Mouse (Mus musculus) limb, embryonic 10.5 days (tissue): ENCODE measurements around the gene Megf6. TPM values are rescaled to one million over a fixed set of nuclear protein-coding genes. Genes with fewer than 3 reads are reported as not detected.

Source experiments
- DNase-seq: peaks from one replicate; pipeline ENCODE4 v3.0.0-alpha.2; 2017; ENCODE audit warnings: low spot score
- H3K27ac ChIP-seq: fragments of 300-500 bp; sonication (generic); 2 replicates; pipeline ENCODE4 v1.5.1; 2016; ENCODE audit warnings: mild to moderate bottlenecking
- H3K27me3 ChIP-seq: fragments of 300-500 bp; sonication (generic); 2 replicates; pipeline ENCODE4 v1.6.1; 2016; ENCODE audit warnings: low read depth, mild to moderate bottlenecking; ENCODE audit not compliant: poor library complexity, severe bottlenecking
- H3K36me3 ChIP-seq: fragments of 300-500 bp; sonication (generic); 2 replicates; pipeline ENCODE4 v1.6.1; 2016; ENCODE audit warnings: mild to moderate bottlenecking, moderate library complexity
- H3K4me1 ChIP-seq: fragments of 300-500 bp; sonication (generic); 2 replicates; pipeline ENCODE4 v1.6.1; 2016
- H3K4me3 ChIP-seq: fragments of 300-500 bp; sonication (generic); 2 replicates; pipeline ENCODE4 v1.5.1; 2016; ENCODE audit warnings: mild to moderate bottlenecking, moderate library complexity
- H3K9me3 ChIP-seq: fragments of 300-500 bp; sonication (generic); replicated peaks from 2 replicates; pipeline ENCODE4 v1.6.1; 2016; ENCODE audit warnings: mild to moderate bottlenecking
- WGBS: fragments of 180-500 bp; shearing (Covaris S2); methylation state at CpG from one replicate; pipeline ENCODE4 v1.1.7; 2016; 5-methylcytosine and 5-hydroxymethylcytosine counted together
- polyA plus RNA-seq: library from polyadenylated mRNA; unstranded; fragments of >200 nt; fragmentation: Nextera tagmentation; extraction: Ambion mirVana; gene quantifications from 2 replicates; pipeline ENCODE4 v1.2.1, GENCODE M21; 2016

The Megf6 gene
- polyA plus RNA-seq, 1 experiment from 2014 or later: 43.5 TPM

GRCm38 (mm10) chr4:154167053-154167452 lies 3.5 kb upstream of the Megf6 start:
- DNase-seq: peak; percentile 76
- no peak overlapping the region for H3K27ac ChIP-seq
- H3K27me3 ChIP-seq: peaks cover 42% of the 10 kb centered on the region
- peaks cover 31% of the 10 kb centered on the region for H3K4me1 ChIP-seq
- WGBS: 27% methylated on average over 5 of the region's 5 CpGs
- H3K36me3 ChIP-seq: no peaks in the 10 kb centered on the region
- no peak overlapping the region for H3K4me3 ChIP-seq
- H3K9me3 ChIP-seq: no peaks in the 10 kb centered on the region

- Histone ChIP-seq H3K4me1 (peaks cover 61% of the 10 kb centered on the region), H3K4me3 (peak overlapping the region; percentile 72), H3K9me3 (no peaks in the 10 kb centered on the region), H3K36me3 (no peaks in the 10 kb centered on the region), H3K27ac (no peak overlapping the region), H3K27me3 (peaks cover 63% of the 10 kb centered on the region)
- DNase-seq: no peak
- 2% methylated on average over 15 of the region's 15 CpGs for whole genome bisulfite sequencing
These were observed 509 bp upstream of the Megf6 start for GRCm38 (mm10) chr4:154170021-154170420.

DNA sequence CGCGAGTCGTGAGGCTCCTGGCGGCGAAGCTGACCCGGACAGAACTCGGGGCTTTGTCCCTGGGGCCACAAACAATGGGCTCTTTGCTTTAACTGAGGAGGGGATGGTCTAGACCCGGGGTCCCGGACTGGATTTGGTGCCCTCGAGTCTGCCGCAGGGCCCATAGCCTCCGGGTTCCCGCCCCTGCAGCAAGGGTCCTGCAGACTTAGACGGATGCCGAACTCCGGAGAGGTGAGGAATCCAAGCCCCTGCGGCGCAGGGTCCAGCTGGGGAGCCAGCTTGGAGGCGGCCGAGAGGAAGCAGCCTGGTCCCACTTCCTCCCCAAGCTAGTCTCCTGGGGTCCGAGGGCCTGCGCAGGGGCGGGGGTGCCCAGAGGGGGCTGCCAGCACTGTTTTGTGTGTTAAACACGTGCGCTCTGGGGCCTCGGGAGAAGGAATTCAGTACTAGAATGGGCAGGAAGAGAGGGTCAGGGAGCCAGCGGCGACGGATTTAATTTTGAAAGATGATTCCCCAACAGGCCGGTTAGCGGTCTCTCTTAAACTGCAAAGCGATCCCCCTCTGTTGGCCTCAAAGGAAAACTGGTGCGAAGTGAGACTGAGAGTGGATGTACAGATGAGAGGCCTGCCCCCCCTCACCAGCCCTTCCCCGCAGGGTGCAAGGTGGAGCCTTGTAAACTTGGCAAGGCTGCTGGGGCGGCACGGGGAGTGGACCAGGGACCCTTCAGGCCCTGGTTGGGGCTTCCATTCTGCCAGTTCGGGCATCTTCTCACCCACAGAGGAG lies 811 bp downstream of the Megf6 start:
- Histone ChIP-seq H3K4me3 (peak overlapping the region; percentile 72), H3K36me3 (0 out of 2 replicates have a peak, but pooled peaks cover 1% of the 10 kb centered on the region), H3K27me3 (peaks cover 63% of the 10 kb centered on the region), H3K9me3 (no peaks in the 10 kb centered on the region), H3K4me1 (peaks cover 73% of the 10 kb centered on the region), H3K27ac (peak overlapping the region; percentile 88)
- WGBS: 1% methylated on average over 37 of the region's 37 CpGs
- peak; percentile 73 for DNase-seq

GRCm38 (mm10) chr4:154171931-154172604 lies 1.5 kb downstream of the Megf6 start:
- Histone ChIP-seq H3K36me3 (peaks cover 9% of the 10 kb centered on the region; the same call in 1 of the 2 replicates), H3K4me3 (peak overlapping the region; percentile 72), H3K9me3 (no peaks in the 10 kb centered on the region), H3K4me1 (peaks cover 80% of the 10 kb centered on the region), H3K27me3 (peaks cover 63% of the 10 kb centered on the region), H3K27ac (peak overlapping the region; percentile 88; the same call in 1 of the 2 replicates)
- DNase-seq: no peak
- 35% methylated on average over 13 of the region's 13 CpGs for WGBS

GRCm38 (mm10) chr4:154177257-154177656 lies 6.7 kb downstream of the Megf6 start:
- Histone ChIP-seq H3K36me3 (peaks cover 45% of the 10 kb centered on the region), H3K4me1 (peaks cover 61% of the 10 kb centered on the region), H3K4me3 (no peak overlapping the region), H3K27me3 (peaks cover 19% of the 10 kb centered on the region), H3K27ac (no peak overlapping the region), H3K9me3 (no peaks in the 10 kb centered on the region)
- DNase-seq: no peak
- 60% methylated on average over 8 of the region's 8 CpGs for WGBS

- no peak overlapping the region for H3K27ac ChIP-seq
- peaks cover 29% of the 10 kb centered on the region for H3K4me1 ChIP-seq
- peaks cover 72% of the 10 kb centered on the region for H3K36me3 ChIP-seq
- H3K9me3 ChIP-seq: no peaks in the 10 kb centered on the region
- no peak overlapping the region for H3K4me3 ChIP-seq
- 81% methylated on average over 7 of the region's 7 CpGs for WGBS
- no peaks in the 10 kb centered on the region; the same call in 1 of the 2 replicates for H3K27me3 ChIP-seq
- no peak for DNase-seq
These were observed 10.5 kb downstream of the Megf6 start for GRCm38 (mm10) chr4:154181001-154181400.

DNA sequence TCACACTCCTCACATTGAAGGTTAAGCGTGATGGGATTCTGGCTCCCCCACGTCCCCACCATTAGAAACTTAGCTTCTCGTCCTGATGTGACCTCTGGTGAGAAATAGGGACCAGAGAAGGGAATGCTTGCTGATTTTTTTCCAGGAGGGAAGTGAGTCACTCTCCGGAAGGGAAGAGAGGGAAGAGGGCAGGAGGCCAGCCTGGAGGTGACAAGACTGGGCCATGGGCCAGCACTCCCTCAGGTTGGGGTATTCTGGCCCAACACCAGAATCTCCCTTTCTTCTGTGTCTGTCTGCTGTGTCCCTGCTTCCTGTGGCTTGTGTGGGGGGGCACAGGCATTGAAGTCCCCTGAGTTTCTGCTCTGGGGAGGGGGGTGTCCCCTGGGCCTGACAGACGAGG lies 13.0 kb downstream of the Megf6 start:
- WGBS: 77% methylated on average over 5 of the region's 5 CpGs
- H3K27ac ChIP-seq: no peak overlapping the region
- no peaks in the 10 kb centered on the region for H3K9me3 ChIP-seq
- H3K36me3 ChIP-seq: peaks cover 59% of the 10 kb centered on the region
- no peak overlapping the region for H3K4me3 ChIP-seq
- peaks cover 13% of the 10 kb centered on the region; the same call in 1 of the 2 replicates for H3K4me1 ChIP-seq
- no peaks in the 10 kb centered on the region; the same call in 1 of the 2 replicates for H3K27me3 ChIP-seq
- no peak for DNase-seq

GRCm38 (mm10) chr4:154185001-154185400 lies 14.5 kb downstream of the Megf6 start:
- Histone ChIP-seq H3K36me3 (peaks cover 52% of the 10 kb centered on the region), H3K4me3 (no peak overlapping the region), H3K27me3 (no peaks in the 10 kb centered on the region; the same call in 1 of the 2 replicates), H3K9me3 (no peaks in the 10 kb centered on the region), H3K27ac (no peak overlapping the region), H3K4me1 (peaks cover 13% of the 10 kb centered on the region; the same call in 1 of the 2 replicates)
- no peak for DNase-seq
- WGBS: 72% methylated on average over 5 of the region's 5 CpGs

DNA sequence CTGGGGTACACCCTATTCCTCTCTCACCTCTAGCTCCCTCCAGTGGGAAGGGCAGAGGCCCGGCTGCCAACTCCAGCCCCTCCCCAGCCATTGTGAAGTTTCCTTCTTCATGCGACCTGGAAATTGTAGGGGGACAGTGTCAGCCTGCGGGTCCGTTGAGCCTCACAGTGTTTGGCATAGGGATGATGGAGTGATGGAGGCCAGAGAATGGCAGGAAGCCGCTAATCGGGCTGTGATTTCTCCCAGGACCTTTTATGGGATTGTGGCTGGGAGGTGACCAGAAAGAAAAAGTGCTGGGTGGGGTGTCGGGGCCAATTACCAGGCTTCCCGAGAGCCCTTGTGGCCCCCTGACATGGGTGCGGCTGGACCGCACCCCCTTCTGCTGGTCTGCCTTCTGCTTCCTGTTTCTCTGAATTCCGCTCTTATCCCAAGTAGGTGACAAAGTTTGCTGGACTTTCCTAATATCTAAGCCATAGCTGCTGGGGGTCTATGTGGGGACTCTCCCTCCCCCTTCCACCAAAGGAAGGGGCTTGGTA lies 15.5 kb downstream of the Megf6 start:
- Histone ChIP-seq H3K4me1 (peaks cover 18% of the 10 kb centered on the region; the same call in 1 of the 2 replicates), H3K36me3 (peaks cover 49% of the 10 kb centered on the region), H3K9me3 (no peaks in the 10 kb centered on the region), H3K27ac (no peak overlapping the region), H3K4me3 (no peak overlapping the region), H3K27me3 (no peaks in the 10 kb centered on the region; the same call in 1 of the 2 replicates)
- WGBS: 56% methylated on average over 11 of the region's 11 CpGs
- no peak for DNase-seq

DNA sequence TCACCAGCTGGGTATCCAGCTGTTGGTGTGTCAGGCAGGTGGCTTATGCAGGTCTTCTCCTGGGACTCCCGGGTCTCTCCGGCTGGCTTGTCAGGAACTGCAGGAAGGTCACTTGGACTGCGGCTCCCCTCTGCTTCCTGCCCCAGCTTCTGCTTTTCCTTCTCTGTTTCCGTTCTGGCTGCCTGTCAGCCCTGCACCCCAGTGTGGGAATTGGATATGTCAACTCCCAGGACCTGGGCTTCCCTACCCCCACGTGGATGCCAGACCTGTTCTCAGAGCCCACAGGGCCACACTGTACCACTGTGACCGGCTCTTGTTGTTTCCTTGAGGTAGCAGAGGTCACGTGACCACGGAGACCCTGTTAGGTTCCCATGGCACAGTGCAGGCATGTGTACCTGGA lies 18.4 kb downstream of the Megf6 start:
- H3K27ac ChIP-seq: no peak overlapping the region
- peaks cover 52% of the 10 kb centered on the region for H3K36me3 ChIP-seq

DNA sequence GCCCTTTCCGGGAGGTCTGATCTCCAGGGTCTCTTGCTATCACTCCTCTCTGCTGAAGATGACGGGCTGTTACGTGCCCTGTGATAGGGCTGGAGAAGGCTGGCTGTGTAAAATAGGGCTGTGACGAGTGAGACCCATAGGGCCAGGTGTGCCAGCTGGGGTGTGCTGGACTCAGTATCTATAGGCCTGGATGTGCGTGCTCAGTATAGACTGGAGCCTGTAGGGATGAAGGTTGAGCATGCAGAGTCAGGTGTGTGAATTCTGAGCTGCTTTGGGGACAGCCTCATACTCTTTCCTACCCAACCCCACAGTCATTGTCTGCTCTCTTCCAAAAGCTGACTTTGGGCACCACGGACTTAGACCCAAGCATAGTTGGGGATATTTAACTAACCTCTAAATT lies 27.4 kb downstream of the Megf6 start:
- Histone ChIP-seq H3K4me1 (peaks cover 26% of the 10 kb centered on the region), H3K27me3 (no peaks in the 10 kb centered on the region), H3K36me3 (peaks cover 11% of the 10 kb centered on the region; the same call in 1 of the 2 replicates), H3K9me3 (no peaks in the 10 kb centered on the region), H3K4me3 (no peak overlapping the region), H3K27ac (peak overlapping the region; percentile 73; the same call in 1 of the 2 replicates)
- no peak for DNase-seq
- WGBS: 71% methylated on average over 6 of the region's 6 CpGs

More for the DNA sequence above, 18.4 kb downstream of the Megf6 start:
- DNase-seq: no peak
- Histone ChIP-seq H3K9me3 (no peaks in the 10 kb centered on the region), H3K4me3 (no peak overlapping the region), H3K4me1 (peaks cover 18% of the 10 kb centered on the region; the same call in 1 of the 2 replicates), H3K27me3 (no peaks in the 10 kb centered on the region; the same call in 1 of the 2 replicates)
- WGBS: 80% methylated on average over 8 of the region's 8 CpGs

DNA sequence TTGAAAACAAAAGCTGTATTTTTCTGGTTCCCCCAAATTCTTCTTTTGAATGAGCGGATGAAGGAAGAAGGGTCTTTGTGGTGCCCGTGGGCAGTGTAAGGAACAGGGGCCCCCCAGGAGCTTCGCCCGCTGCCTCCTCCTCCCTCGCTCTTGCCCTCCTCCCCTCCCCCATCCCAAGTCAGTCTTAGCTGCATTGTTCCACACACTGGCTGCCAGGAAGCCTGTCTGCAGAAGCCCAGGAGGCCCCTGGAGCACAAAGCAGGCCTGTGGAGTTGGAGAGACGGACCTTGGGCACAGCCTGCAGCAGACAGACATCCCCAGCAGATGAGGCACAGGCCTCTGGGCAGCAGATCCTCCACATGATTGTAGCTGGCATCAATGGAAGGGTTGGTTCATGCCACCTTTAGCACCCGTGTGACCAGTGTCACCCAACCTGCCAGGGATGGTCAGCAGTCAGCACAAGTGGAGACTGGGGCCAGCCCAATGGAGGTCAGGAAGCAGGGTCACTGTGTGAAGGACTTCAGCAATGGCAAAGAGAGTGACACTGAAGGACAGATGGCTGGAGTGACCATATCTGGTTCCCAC lies 27.9 kb downstream of the Megf6 start:
- no peaks in the 10 kb centered on the region for H3K9me3 ChIP-seq
- peaks cover 10% of the 10 kb centered on the region; the same call in 1 of the 2 replicates for H3K36me3 ChIP-seq
- no peaks in the 10 kb centered on the region for H3K27me3 ChIP-seq
- peak overlapping the region; percentile 73 for H3K27ac ChIP-seq
- peaks cover 26% of the 10 kb centered on the region for H3K4me1 ChIP-seq
- 80% methylated on average over 7 of the region's 7 CpGs for WGBS
- DNase-seq: no peak
- no peak overlapping the region for H3K4me3 ChIP-seq
